Mouse (Mus musculus): ENCODE measurements around the gene Adgrb3. TPM values are rescaled to one million over a fixed set of nuclear protein-coding genes. Genes with fewer than 3 reads are reported as not detected.

Adgrb3 gene
- polyA plus RNA-seq (2014; fragmentation: Nextera tagmentation; extraction: Ambion mirVana), result 40.0 and 46.8 TPM in 2 replicates

GRCm38 (mm10) chr1:25828971-25829920 lies at the start of gene Adgrb3:
Gene Adgrb3 (minus strand): TSS chr1:25829707.
- Histone ChIP-seq H3K4me3 (ENCODE audit: low read depth, low read length) (peak within 1 kb of the TSS; percentile 63), H3K27me3 (replicated peaks; ENCODE audit: control insufficient read depth, insufficient read depth, low read length) (no peaks in the 10 kb centered on the region), H3K36me3 (ENCODE audit: control insufficient read depth, insufficient read depth, low read length) (no peaks in the 10 kb centered on the region), H3K9ac (ENCODE audit: low read length) (peak within 1 kb of the TSS; percentile 77), H3K4me2 (ENCODE audit: low read length) (peak within 1 kb of the TSS; percentile 62), H3K4me1 (ENCODE audit: control insufficient read depth, insufficient read depth, low read length) (peaks cover 24% of the 10 kb centered on the region), H3K9me3 (replicated peaks; ENCODE audit: control insufficient read depth, low read length) (no peaks in the 10 kb centered on the region), H3K27ac (ENCODE audit: low read depth, low read length) (peak within 1 kb of the TSS; percentile 89)
- peak; percentile 63 for DNase-seq (ENCODE audit: low spot score)
- WGBS, result 1% methylated on average over 31 of the region's 32 CpGs
- ATAC-seq, result peak; percentile 49

GRCm38 (mm10) chr1:25877526-25877925 lies 48.0 kb upstream of the Adgrb3 start:
- Histone ChIP-seq H3K9ac (ENCODE audit: low read length) (no peak overlapping the region), H3K4me1 (ENCODE audit: control insufficient read depth, insufficient read depth, low read length) (no peaks in the 10 kb centered on the region), H3K27ac (ENCODE audit: low read depth, low read length) (no peak overlapping the region), H3K4me2 (ENCODE audit: low read length) (no peak overlapping the region), H3K27me3 (replicated peaks; ENCODE audit: control insufficient read depth, insufficient read depth, low read length) (no peaks in the 10 kb centered on the region), H3K4me3 (ENCODE audit: low read depth, low read length) (no peak overlapping the region), H3K9me3 (replicated peaks; ENCODE audit: control insufficient read depth, low read length) (no peaks in the 10 kb centered on the region), H3K36me3 (ENCODE audit: control insufficient read depth, insufficient read depth, low read length) (no peaks in the 10 kb centered on the region)
- 80% methylated on average over 5 of the region's 5 CpGs for WGBS
- ATAC-seq (no peak), DNase-seq (ENCODE audit: low spot score) (no peak)

GRCm38 (mm10) chr1:25857473-25857872 lies 28.0 kb upstream of the Adgrb3 start:
- no peak for ATAC-seq
- H3K27ac ChIP-seq (ENCODE audit: low read depth, low read length), result no peak overlapping the region

GRCm38 (mm10) chr1:25854451-25854978 lies 25.0 kb upstream of the Adgrb3 start:
- no peak overlapping the region for H3K4me2 ChIP-seq (ENCODE audit: low read length)

More at GRCm38 (mm10) chr1:25857473-25857872, 28.0 kb upstream of the Adgrb3 start:
- Histone ChIP-seq H3K4me2 (ENCODE audit: low read length) (no peak overlapping the region), H3K27me3 (replicated peaks; ENCODE audit: control insufficient read depth, insufficient read depth, low read length) (no peaks in the 10 kb centered on the region), H3K36me3 (ENCODE audit: control insufficient read depth, insufficient read depth, low read length) (no peaks in the 10 kb centered on the region), H3K9me3 (replicated peaks; ENCODE audit: control insufficient read depth, low read length) (no peaks in the 10 kb centered on the region), H3K4me1 (ENCODE audit: control insufficient read depth, insufficient read depth, low read length) (no peaks in the 10 kb centered on the region), H3K9ac (ENCODE audit: low read length) (no peak overlapping the region), H3K4me3 (ENCODE audit: low read depth, low read length) (no peak overlapping the region)
- WGBS, result 89% methylated on average over 2 of the region's 2 CpGs
- DNase-seq (ENCODE audit: low spot score), result no peak

GRCm38 (mm10) chr1:25832260-25832659 lies 2.8 kb upstream of the Adgrb3 start:
- Histone ChIP-seq H3K27ac (ENCODE audit: low read depth, low read length) (no peak overlapping the region), H3K4me2 (ENCODE audit: low read length) (peak overlapping the region; percentile 62), H3K36me3 (ENCODE audit: control insufficient read depth, insufficient read depth, low read length) (no peaks in the 10 kb centered on the region), H3K4me3 (ENCODE audit: low read depth, low read length) (peak overlapping the region; percentile 63; the same call in 1 of the 2 replicates), H3K9me3 (replicated peaks; ENCODE audit: control insufficient read depth, low read length) (no peaks in the 10 kb centered on the region), H3K4me1 (ENCODE audit: control insufficient read depth, insufficient read depth, low read length) (peaks cover 8% of the 10 kb centered on the region), H3K9ac (ENCODE audit: low read length) (no peak overlapping the region; the same call in 1 of the 2 replicates), H3K27me3 (replicated peaks; ENCODE audit: control insufficient read depth, insufficient read depth, low read length) (no peaks in the 10 kb centered on the region)
- no peak for ATAC-seq
- no peak for DNase-seq (ENCODE audit: low spot score)
- 35% methylated on average over 6 of the region's 6 CpGs for WGBS

More at GRCm38 (mm10) chr1:25854451-25854978, 25.0 kb upstream of the Adgrb3 start:
- Histone ChIP-seq H3K27me3 (replicated peaks; ENCODE audit: control insufficient read depth, insufficient read depth, low read length) (no peaks in the 10 kb centered on the region), H3K36me3 (ENCODE audit: control insufficient read depth, insufficient read depth, low read length) (no peaks in the 10 kb centered on the region), H3K4me3 (ENCODE audit: low read depth, low read length) (no peak overlapping the region), H3K4me1 (ENCODE audit: control insufficient read depth, insufficient read depth, low read length) (no peaks in the 10 kb centered on the region), H3K9me3 (replicated peaks; ENCODE audit: control insufficient read depth, low read length) (no peaks in the 10 kb centered on the region), H3K9ac (ENCODE audit: low read length) (no peak overlapping the region), H3K27ac (ENCODE audit: low read depth, low read length) (no peak overlapping the region)
- DNase-seq (ENCODE audit: low spot score), result peak; percentile 11
- ATAC-seq, result no peak
- 8% methylated on average over 2 of the region's 2 CpGs for WGBS

GRCm38 (mm10) chr1:25831521-25831900 lies 2.0 kb upstream of the Adgrb3 start:
- peak overlapping the region; percentile 77; the same call in 1 of the 2 replicates for H3K9ac ChIP-seq (ENCODE audit: low read length)
- H3K4me2 ChIP-seq (ENCODE audit: low read length), result peak overlapping the region; percentile 62
- DNase-seq (ENCODE audit: low spot score), result peak; percentile 27
- peaks cover 10% of the 10 kb centered on the region for H3K4me1 ChIP-seq (ENCODE audit: control insufficient read depth, insufficient read depth, low read length)
- no peaks in the 10 kb centered on the region for H3K36me3 ChIP-seq (ENCODE audit: control insufficient read depth, insufficient read depth, low read length)
- H3K9me3 ChIP-seq (replicated peaks; ENCODE audit: control insufficient read depth, low read length), result no peaks in the 10 kb centered on the region
- H3K27me3 ChIP-seq (replicated peaks; ENCODE audit: control insufficient read depth, insufficient read depth, low read length), result no peaks in the 10 kb centered on the region
- H3K27ac ChIP-seq (ENCODE audit: low read depth, low read length), result no peak overlapping the region
- WGBS, result 10% methylated on average over 2 of the region's 2 CpGs
- H3K4me3 ChIP-seq (ENCODE audit: low read depth, low read length), result peak overlapping the region; percentile 63
- no peak for ATAC-seq

- under 1% methylated on average over 15 of the region's 15 CpGs for WGBS
- peak overlapping the region; percentile 62 for H3K4me2 ChIP-seq (ENCODE audit: low read length)
- peak overlapping the region; percentile 77 for H3K9ac ChIP-seq (ENCODE audit: low read length)
- DNase-seq (ENCODE audit: low spot score) (peak; percentile 48), ATAC-seq (peak; percentile 20)
- H3K27ac ChIP-seq (ENCODE audit: low read depth, low read length), result peak overlapping the region; percentile 89
- no peaks in the 10 kb centered on the region for H3K27me3 ChIP-seq (replicated peaks; ENCODE audit: control insufficient read depth, insufficient read depth, low read length)
- H3K9me3 ChIP-seq (replicated peaks; ENCODE audit: control insufficient read depth, low read length), result no peaks in the 10 kb centered on the region
- peak overlapping the region; percentile 63 for H3K4me3 ChIP-seq (ENCODE audit: low read depth, low read length)
- peaks cover 12% of the 10 kb centered on the region for H3K4me1 ChIP-seq (ENCODE audit: control insufficient read depth, insufficient read depth, low read length)
- no peaks in the 10 kb centered on the region for H3K36me3 ChIP-seq (ENCODE audit: control insufficient read depth, insufficient read depth, low read length)
Observed at GRCm38 (mm10) chr1:25830757-25831520, 1.4 kb upstream of the Adgrb3 start.

- Histone ChIP-seq H3K9me3 (replicated peaks; ENCODE audit: control insufficient read depth, low read length) (no peaks in the 10 kb centered on the region), H3K27ac (ENCODE audit: low read depth, low read length) (peak overlapping the region; percentile 89), H3K4me1 (ENCODE audit: control insufficient read depth, insufficient read depth, low read length) (peaks cover 17% of the 10 kb centered on the region), H3K4me3 (ENCODE audit: low read depth, low read length) (peak overlapping the region; percentile 63), H3K27me3 (replicated peaks; ENCODE audit: control insufficient read depth, insufficient read depth, low read length) (no peaks in the 10 kb centered on the region), H3K9ac (ENCODE audit: low read length) (peak overlapping the region; percentile 77), H3K4me2 (ENCODE audit: low read length) (peak overlapping the region; percentile 62), H3K36me3 (ENCODE audit: control insufficient read depth, insufficient read depth, low read length) (no peaks in the 10 kb centered on the region)
- DNase-seq (ENCODE audit: low spot score), result peak; percentile 86
- 0% methylated on average over 46 of the region's 99 CpGs for WGBS
- peak; percentile 88 for ATAC-seq
Observed at GRCm38 (mm10) chr1:25829921-25830751, 629 bp upstream of the Adgrb3 start.

Data from forebrain, embryonic 14.5 days (tissue).